Comparison of ENCODE assay signal across 9 mouse cellular contexts in the genomic region with DNA sequence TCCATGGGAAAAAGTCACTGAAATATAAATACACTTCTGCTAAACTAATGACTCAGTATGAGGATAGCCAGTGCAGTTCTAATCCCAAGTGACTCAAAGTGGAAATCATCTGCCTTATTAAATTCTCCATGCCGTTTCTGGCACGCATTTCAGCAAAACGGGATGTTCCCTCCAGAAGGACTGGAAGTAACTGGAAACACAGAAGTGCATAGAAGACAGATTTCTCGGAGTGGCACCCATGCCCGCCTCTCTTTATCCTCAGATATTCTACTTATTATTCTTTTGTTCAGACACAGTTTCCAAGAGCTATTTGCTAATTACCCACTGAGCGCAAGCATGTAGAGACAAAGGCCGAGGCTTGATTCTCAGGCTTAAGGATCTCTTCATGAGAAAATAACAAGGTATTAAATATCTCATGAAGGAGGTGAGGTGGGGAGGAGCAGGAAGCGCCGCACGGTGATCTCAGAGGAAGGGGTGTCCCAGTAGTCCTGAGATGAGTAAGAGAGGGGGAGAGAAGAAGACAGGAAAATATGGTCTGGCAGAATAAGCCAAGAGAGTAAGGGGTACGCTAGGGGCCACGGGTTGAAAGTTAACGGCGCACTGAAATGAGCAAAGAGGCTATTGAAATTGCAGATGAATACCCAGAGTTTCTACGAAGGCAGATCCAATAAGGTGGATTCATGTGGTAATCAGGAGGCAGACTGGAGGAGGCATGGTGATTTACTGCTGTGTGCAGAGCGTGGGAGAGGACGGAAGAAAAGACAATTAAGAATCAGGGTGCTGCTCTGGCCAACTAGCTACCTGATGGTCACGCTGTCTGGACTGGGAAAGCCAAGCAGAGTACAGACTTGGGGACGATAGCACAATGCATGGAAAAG.
A peak's percentile ranks its signal among the peaks of the same experiment; 100 is the strongest.
DNase-seq lines count a peak whose midpoint lies in the region; ATAC-seq and TF ChIP-seq lines count a peak whose summit lies in the region.
"Had no signal": no experiment of that assay in that cellular context is flagged by ENCODE, and none has a peak within 500 bp of the region (broad histone marks: within the 10 kb centered on the region; RNA-seq: fewer than 3 reads in every experiment).

No protein-coding gene starts in this region.

- H3K27me3 ChIP-seq in heart, embryonic 11.5 days (ENCODE audit: control insufficient read depth, insufficient read depth, low read length) = no peaks in the 10 kb centered on the region
- H3K27me3 ChIP-seq in forebrain, postnatal 0 days (ENCODE audit: insufficient read depth, low read length) = no peaks in the 10 kb centered on the region
- no peaks in the 10 kb centered on the region for H3K27me3 ChIP-seq in midbrain, embryonic 13.5 days

- no peaks in the 10 kb centered on the region for H3K9me3 ChIP-seq in heart, embryonic 11.5 days (replicated peaks; ENCODE audit: control insufficient read depth, low read length)
- H3K9me3 ChIP-seq in forebrain, postnatal 0 days (ENCODE audit: low read length) = no peaks in the 10 kb centered on the region
- no peaks in the 10 kb centered on the region for H3K9me3 ChIP-seq in midbrain, embryonic 13.5 days

- no peak overlapping the region for H3K4me3 ChIP-seq in heart, embryonic 11.5 days (ENCODE audit: low read depth, low read length)
- H3K4me3 ChIP-seq in forebrain, postnatal 0 days (ENCODE audit: low read depth, low read length) = peak overlapping the region; percentile 20
- H3K4me3 ChIP-seq in midbrain, embryonic 13.5 days (replicated peaks) = peak overlapping the region; percentile 7; the same call in 1 of the 2 replicates

- no peak for ATAC-seq in heart, embryonic 11.5 days (replicated peaks; ENCODE audit: insufficient number of reproducible peaks, low FRiP score, low TSS enrichment)
- ATAC-seq in forebrain, postnatal 0 days = peak; percentile 88
- peak; percentile 66; the same call in 1 of the 2 replicates for ATAC-seq in midbrain, embryonic 13.5 days

- H3K36me3 ChIP-seq in heart, embryonic 11.5 days (ENCODE audit: control insufficient read depth, insufficient read depth, low read length) = no peaks in the 10 kb centered on the region
- no peaks in the 10 kb centered on the region for H3K36me3 ChIP-seq in forebrain, postnatal 0 days (ENCODE audit: insufficient read depth)
- no peaks in the 10 kb centered on the region for H3K36me3 ChIP-seq in midbrain, embryonic 13.5 days

- DNase-seq in heart, adult 9 months (ENCODE audit: low spot score in 2 of 2) = peak; percentile 12 to 27
- peak; percentile 75 for DNase-seq in brain, embryonic 14.5 days (ENCODE audit: low read depth)
- peak; percentile 67 for DNase-seq in forebrain, postnatal 0 days
- no peak for DNase-seq in spleen, postnatal 4 days (ENCODE audit: low spot score in 2 of 2)
- no peak for DNase-seq in ovary, postnatal 36 days (ENCODE audit: low spot score)
- no peak for DNase-seq in frontal cortex, postnatal 10 days (ENCODE audit: low spot score in 2 of 2)
- DNase-seq: thymus, postnatal 4 days had no signal

- no peak overlapping the region for H3K9ac ChIP-seq in heart, embryonic 11.5 days (ENCODE audit: low read depth, low read length)
- H3K9ac ChIP-seq in forebrain, postnatal 0 days = 0 out of 2 replicates have a peak overlapping the region, but pooled peaks have one; percentile 22
- no peak overlapping the region for H3K9ac ChIP-seq in midbrain, embryonic 13.5 days (replicated peaks)

- H3K4me2 ChIP-seq in heart, embryonic 11.5 days = no peak overlapping the region
- H3K4me2 ChIP-seq in forebrain, postnatal 0 days (ENCODE audit: low read depth) = peak overlapping the region; percentile 39
- H3K4me2 ChIP-seq in midbrain, embryonic 13.5 days (replicated peaks) = peak overlapping the region; percentile 41

- WGBS in heart, embryonic 11.5 days (ENCODE audit: insufficient replicate concordance) = 87% methylated on average over 19 of the region's 19 CpGs
- whole genome bisulfite sequencing in forebrain, postnatal 0 days = 15% methylated on average over 19 of the region's 19 CpGs
- 29% methylated on average over 19 of the region's 19 CpGs for WGBS in midbrain, embryonic 13.5 days

- TF ChIP-seq CTCF in brain, embryonic 14.5 days (IDR thresholded peaks at IDR 0.05; ENCODE audit: borderline replicate concordance, extremely low read depth, insufficient read depth, insufficient read length) = no peak
- no peak for TF ChIP-seq CTCF in forebrain, postnatal 0 days (IDR thresholded peaks at IDR 0.05; ENCODE audit: low read depth)

- no peaks in the 10 kb centered on the region for H3K4me1 ChIP-seq in heart, embryonic 11.5 days (ENCODE audit: control insufficient read depth, insufficient read depth, low read length)
- H3K4me1 ChIP-seq in forebrain, postnatal 0 days (ENCODE audit: insufficient read depth) = peaks cover 8% of the 10 kb centered on the region; the same call in 1 of the 2 replicates
- peaks cover 18% of the 10 kb centered on the region for H3K4me1 ChIP-seq in midbrain, embryonic 13.5 days (replicated peaks)

- H3K27ac ChIP-seq in heart, embryonic 11.5 days (ENCODE audit: low read depth, low read length) = no peak overlapping the region
- peak overlapping the region; percentile 70 for H3K27ac ChIP-seq in forebrain, postnatal 0 days (ENCODE audit: low read depth, low read length)
- H3K27ac ChIP-seq in midbrain, embryonic 13.5 days = peak overlapping the region; percentile 41

- no peak for TF ChIP-seq POLR2A in brain, embryonic 14.5 days (IDR thresholded peaks at IDR 0.05; ENCODE audit: borderline replicate concordance, extremely low read depth, insufficient read depth, insufficient read length, poor library complexity, severe bottlenecking)

Comparison
In these comparisons a context has a peak if more than half of its experiments do, and no peak if none do; other contexts are left out.
1. DNase-seq: peak in heart, adult 9 months (2 of 2), brain, embryonic 14.5 days (single experiment) and forebrain, postnatal 0 days (single experiment); none in spleen, postnatal 4 days (0 of 2), ovary, postnatal 36 days (single experiment) and frontal cortex, postnatal 10 days (0 of 2).